Mouse (Mus musculus) left cerebral cortex, adult 8-10 months (tissue): ENCODE results near the gene Gas7. TPM values are rescaled to one million over a fixed set of nuclear protein-coding genes. Genes with fewer than 3 reads are reported as not detected.

ENCODE experiments used
- DNase-seq, 2 experiments: peaks; one replicate each; pipeline ENCODE4 v3.0.0; 2022; ENCODE audit warnings: low spot score in 2 of 2
- total RNA-seq, 4 experiments: library from RNA; stranded (reverse); gene quantifications; 2 replicates each; pipeline ENCODE4 v1.2.4; 2022

The Gas7 gene
- total RNA-seq, 4 experiments from 2014 or later = 532 to 564 (median 545) TPM

DNA sequence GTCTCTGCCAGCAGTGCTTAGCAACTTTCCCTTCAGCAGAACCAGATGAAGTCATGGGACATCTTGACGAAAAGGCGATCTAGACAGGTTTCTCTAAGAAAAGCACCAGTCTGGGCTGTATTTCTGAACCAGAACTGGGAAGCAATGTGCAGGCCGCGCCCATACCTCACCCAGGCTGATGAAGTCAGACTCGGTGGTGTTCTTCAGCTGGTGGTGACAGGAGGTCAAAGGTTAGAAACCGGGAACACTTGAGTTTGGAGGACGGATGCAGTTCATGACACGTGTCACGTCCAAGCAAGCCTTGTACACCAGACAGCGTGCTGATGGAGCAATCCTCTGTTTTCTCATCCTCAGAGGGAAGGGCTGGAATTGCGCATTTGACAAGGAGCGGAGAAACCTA lies 32.9 kb downstream of the Gas7 start:
- DNase-seq = no peak

DNA sequence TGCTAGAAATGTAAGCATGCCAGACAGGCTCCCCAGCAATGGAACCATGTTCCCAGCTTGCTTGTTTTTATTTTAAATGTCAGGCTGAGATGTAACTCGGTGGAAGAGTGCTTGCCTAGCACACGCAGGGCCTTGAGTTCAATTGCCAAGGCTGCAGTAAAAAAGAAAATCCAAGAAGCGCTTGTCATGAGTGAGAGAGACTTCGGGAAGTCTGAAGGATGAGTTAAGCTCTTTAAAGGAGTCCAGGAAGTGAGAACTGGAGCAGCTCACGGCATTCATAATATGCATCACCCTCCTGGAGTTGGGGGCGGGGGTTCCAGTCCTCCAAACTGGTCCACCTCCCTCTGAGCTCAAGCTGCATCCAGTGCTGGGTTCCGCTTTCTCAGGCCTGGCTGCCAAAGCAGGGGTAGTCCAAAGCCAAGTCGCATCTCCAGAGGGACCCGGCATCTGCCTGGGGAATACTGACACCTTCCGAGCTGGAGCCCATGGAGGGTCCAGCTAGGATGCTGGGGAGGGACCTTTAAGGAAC lies 34.5 kb downstream of the Gas7 start:
- DNase-seq = no peak

GRCm38 (mm10) chr11:67496796-67497195 lies 41.6 kb downstream of the Gas7 start:
- no peak for DNase-seq

GRCm38 (mm10) chr11:67500115-67500514 lies 44.9 kb downstream of the Gas7 start:
- no peak for DNase-seq

DNA sequence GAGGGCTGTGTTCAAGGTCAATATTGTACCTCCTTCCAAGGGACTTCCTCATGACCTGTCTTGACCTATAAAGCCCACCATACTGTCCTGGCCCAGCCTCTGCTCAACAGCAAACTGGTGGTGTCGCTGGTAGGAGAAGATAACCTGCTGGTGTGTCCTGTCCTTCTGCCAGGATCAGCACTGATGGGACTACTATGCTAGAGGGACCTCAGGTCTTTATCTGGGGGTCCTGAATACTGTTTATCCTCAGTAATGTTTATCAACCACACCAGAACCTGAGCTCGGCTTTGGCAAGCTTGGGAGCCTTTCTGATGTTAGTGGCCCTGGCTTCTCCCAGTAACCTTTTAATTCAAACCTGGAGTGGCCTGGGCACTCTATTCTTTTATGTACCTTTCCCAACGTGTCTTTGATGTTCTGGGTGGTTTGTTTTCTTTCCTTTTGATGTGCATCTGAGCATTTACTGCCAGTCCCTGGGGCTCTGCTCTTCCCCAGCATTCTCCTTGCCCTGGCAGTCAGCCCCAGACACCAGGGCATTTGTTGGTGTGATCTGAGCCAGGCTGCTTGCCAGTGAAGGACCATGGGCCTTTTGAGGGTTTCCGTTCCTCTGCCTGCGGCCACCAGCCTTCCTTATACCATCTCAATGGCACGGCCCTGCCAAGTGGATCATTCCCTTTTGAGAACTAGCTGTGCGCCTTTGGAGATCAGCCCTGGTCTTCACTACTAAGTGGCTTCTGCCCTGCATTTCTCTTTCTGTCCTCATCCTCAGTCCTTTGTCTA lies 46.4 kb downstream of the Gas7 start:
- peak in 1 of 2 experiments; percentile 34 for DNase-seq

- no peak for DNase-seq
Observed at GRCm38 (mm10) chr11:67509219-67509876, 54.1 kb downstream of the Gas7 start.

DNA sequence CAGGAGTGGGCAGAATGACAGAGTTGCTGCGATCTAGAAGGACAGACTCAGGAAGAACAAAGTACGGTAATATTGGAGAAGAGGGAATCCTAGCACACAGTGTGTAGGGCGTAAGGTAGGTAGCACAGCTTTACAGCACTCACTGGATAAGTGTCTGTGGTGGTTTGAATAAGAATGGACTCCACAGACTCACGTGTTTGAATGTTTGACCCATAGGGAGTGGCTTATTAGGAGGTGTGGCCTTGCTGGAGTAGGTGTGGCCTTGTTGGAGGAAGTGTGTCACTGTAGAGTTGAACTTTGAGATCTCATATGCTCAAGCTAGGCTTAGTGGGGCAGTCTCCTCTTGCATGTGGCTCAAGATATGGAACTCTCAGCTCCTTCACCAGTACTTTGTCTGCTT lies 55.6 kb downstream of the Gas7 start:
- no peak for DNase-seq

GRCm38 (mm10) chr11:67513001-67513400 lies 57.8 kb downstream of the Gas7 start:
- no peak for DNase-seq

- no peak for DNase-seq
Observed at GRCm38 (mm10) chr11:67514401-67514800, 59.2 kb downstream of the Gas7 start.

GRCm38 (mm10) chr11:67515020-67515911 lies 60.0 kb downstream of the Gas7 start:
- no peak for DNase-seq

GRCm38 (mm10) chr11:67515912-67516305 lies 60.7 kb downstream of the Gas7 start:
- DNase-seq = no peak

GRCm38 (mm10) chr11:67517748-67518147 lies 62.5 kb downstream of the Gas7 start:
- DNase-seq = no peak

GRCm38 (mm10) chr11:67518985-67519384 lies 63.7 kb downstream of the Gas7 start:
- peak; percentile 43 to 77 for DNase-seq

- DNase-seq = no peak
Observed at GRCm38 (mm10) chr11:67522671-67523070, 67.4 kb downstream of the Gas7 start.

GRCm38 (mm10) chr11:67523806-67524205 lies 68.6 kb downstream of the Gas7 start:
- no peak for DNase-seq

GRCm38 (mm10) chr11:67524731-67525130 lies 69.5 kb downstream of the Gas7 start:
- no peak for DNase-seq

DNA sequence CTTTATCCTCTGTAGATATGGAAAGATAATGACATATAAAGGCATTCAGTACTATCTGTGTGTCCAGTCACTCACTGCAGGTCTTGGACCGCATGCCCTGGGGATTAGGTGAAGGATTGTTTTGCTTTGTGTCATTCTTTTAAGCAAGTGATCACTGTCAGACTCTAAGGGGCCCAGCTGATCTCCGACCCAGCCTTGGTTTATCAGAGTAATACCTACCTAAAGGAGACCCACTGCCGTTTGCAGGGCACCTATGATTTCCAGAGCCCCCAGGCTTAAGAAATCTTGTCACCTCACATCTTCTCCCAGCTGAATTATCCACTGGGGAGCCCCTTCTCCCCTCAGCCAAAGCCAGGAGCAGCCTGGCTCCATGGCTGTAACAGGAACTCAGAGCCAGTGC lies 70.6 kb downstream of the Gas7 start:
- no peak for DNase-seq

DNA sequence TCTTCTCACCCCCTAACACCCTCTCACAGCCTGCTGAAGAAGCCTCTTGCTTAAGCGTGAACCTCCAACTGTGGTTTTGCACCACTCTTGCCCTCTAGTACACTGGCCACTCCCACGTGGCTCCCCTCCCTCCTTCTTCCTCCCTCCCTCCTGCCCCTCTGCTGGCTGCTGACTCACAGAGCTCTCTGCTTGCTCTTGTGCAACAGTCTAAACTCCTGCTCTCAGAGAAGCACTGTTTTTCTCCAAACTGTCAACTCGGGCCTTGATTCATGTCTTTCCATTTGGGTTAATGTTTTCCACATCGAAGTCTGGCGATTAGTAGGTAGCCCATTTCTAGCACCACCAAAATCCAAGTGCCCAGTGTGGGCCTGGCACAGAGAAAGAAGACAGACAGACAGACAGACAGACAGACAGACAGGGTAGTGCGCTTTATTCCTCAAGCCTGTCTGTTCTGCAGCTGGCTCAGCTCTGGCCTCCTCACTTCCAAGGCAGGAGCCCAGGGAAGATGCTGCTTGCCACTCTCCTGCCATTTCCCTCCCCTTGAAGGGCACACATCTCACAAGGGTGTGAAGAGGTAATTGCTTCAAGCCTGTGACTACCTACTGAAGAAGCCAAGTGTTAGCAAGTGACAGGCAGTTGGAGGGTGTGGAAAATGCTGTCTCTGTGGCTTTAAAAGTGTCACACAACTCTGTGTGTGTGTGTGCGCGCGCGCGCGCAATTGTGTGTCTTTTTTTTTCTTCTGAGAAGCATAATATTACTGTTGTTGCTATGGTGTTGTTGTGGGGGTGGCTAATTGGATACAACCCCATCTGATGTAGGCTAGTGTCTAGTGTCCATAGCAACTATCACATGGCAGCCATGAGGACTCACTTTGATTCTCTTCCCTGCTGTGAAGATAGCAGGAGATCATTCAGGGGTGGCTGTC lies 71.6 kb downstream of the Gas7 start:
- DNase-seq = peak in 1 of 2 experiments; percentile 50

GRCm38 (mm10) chr11:67531286-67531685 lies 76.0 kb downstream of the Gas7 start:
- DNase-seq = no peak

- no peak for DNase-seq
Observed at GRCm38 (mm10) chr11:67531926-67532565, 76.8 kb downstream of the Gas7 start.
